Mouse (Mus musculus) heart, adult 10 weeks (tissue): ENCODE measurements around the gene Gm8978. TPM values are rescaled to one million over a fixed set of nuclear protein-coding genes. Genes with fewer than 3 reads are reported as not detected.

Source experiments
- polyA plus RNA-seq: library from polyadenylated mRNA; stranded (reverse); fragments of 350-450 nt; fragmentation: Illumina TruSeq; extraction: RNeasy Lipid Tissue Mini Kit (QIAGEN cat#74804); gene quantifications from one replicate; pipeline ENCODE4 v1.2.3, GENCODE M21; 2014; ENCODE audit warnings: low read depth, low replicate concordance

Gene Gm8978
- not detected for polyA plus RNA-seq

DNA sequence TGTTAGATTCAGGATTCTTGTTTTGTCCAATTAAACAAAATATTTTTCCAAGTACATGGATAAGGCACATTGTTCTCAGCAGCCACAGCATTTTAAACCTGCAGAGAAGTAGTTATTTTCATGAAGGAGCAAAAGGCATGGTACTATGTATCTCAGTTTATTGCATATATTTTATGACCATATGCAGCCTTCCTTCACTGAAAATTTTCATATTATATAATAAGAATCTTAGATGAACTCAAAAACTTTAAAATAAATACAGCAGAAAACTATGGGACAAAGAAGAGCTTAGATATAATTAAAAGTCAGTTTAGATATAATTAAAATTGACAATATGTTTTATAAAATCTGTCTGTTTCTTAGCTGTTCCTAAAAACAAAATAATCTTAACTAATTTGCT is at the start of gene Gm8978:
Gm8978 (minus strand) TSS at position 101 of the 400 bp plus-strand sequence.

Other genes starting within 250 kb of the Gm8978 start
- gene Rnls, start 233.0 kb downstream of the Gm8978 start, polyA plus RNA-seq: 7.0 TPM
- gene Lipo4, start 107.5 kb downstream of the Gm8978 start, polyA plus RNA-seq: not detected
- 0.39 TPM for gene Lipo2, start 126.1 kb upstream of the Gm8978 start, polyA plus RNA-seq
- 11.1 TPM for gene Lipo3, start 136.7 kb upstream of the Gm8978 start, polyA plus RNA-seq
- gene Lipo1, start 162.2 kb upstream of the Gm8978 start, polyA plus RNA-seq: not detected